Mouse (Mus musculus): ENCODE results near the gene Hist2h3c2. TPM values are rescaled to one million over a fixed set of nuclear protein-coding genes. Genes with fewer than 3 reads are reported as not detected.
A peak's percentile ranks its signal among the peaks of the same experiment; 100 is the strongest.
"Not testable (repeated sequence)": the region's sequence is repeated elsewhere in the genome, so short reads cannot be mapped to it uniquely, and the experiment has no call there.

Gene Hist2h3c2
- total RNA-seq, 2 experiments from 2014 or later: 4.7 to 4.9 TPM

GRCm38 (mm10) chr3:96236834-96237334 is 2.0 kb downstream of the Hist2h3c2 start:
- DNase-seq (ENCODE audit: low spot score): no peak

GRCm38 (mm10) chr3:96235836-96236235 is 3.1 kb downstream of the Hist2h3c2 start:
- DNase-seq (ENCODE audit: low spot score): no peak

DNA sequence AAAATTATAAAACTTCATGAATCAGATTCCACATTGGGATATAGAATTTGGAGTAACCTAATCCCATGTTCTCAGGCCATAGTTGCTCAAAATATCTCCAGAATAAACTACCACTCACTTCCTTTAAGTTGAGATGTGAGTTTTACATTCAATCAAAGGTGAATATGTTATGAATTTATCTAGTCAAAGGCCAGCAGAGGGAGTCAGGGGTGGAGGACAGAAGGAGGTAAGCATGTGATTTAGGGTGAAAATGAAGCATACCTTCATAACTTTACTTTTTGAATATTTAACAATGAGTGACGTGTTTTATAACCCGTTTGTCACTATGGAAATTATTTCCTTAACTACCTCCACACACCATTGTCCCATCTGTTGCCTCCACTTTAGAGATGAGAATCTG is 4.0 kb downstream of the Hist2h3c2 start:
- no peak for DNase-seq (ENCODE audit: low spot score)

GRCm38 (mm10) chr3:96231758-96232120 is 7.2 kb downstream of the Hist2h3c2 start:
- DNase-seq (ENCODE audit: low spot score): no peak

DNA sequence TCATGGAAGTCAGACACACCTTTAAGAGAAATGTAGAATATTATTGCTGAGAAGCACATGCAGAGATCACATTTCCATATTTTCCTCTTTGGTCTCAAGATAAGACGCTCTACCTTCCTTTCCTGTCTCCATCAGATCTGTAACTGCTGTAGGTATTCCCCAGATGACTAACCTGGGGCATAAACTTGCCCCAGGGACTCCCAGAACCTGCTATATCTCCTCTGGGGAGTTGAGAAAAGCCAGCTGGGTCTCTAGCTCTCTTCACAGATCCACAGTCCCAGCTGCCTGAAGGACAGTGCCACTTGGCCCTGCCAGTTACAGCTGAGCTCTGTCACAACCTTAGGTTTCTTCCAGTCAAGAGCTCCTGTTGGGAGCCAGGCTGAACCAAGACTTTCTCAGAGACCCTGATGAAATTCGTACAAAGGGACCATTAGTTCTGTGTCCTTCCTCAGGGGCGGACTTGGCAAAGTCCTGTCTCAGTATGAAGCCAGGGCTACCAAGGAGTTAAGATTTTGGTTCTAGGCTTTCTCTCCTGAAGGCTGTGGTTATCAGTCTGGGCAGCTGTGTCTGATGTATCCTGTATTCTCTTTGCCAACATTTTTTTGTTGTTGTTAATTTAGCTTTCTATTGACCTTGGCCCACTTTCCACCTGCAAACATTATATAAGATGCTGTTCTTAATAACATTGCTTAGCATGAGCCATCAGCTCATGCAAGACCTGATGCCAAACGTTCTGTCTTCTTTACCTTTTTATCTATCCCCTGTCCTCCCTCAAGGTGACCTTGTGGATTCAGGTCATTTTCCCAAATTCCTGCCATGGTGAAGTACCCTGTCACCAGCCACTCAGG is 7.8 kb downstream of the Hist2h3c2 start:
- no peak for DNase-seq (ENCODE audit: low spot score)

DNA sequence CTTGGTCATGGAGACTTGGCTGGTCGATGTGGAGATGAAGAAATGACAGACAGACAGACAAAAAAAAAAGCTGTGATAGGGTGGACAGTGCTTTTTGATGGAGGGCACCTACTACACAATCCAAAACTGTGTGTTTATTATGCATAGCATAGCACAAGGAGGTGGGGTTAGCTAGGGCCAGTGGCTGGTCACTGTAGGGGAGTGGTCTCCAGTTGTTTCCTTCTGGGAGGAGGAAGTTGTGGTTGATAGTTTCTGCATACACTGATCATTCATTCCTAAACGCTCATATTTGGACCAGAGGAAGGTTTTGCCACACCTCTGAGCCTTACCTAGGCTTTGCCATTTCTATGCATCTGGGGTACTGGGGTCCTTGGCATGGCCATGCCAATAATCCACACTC is 8.5 kb downstream of the Hist2h3c2 start:
- no peak for DNase-seq (ENCODE audit: low spot score)

- DNase-seq (ENCODE audit: low spot score): no peak
These were observed 10.1 kb downstream of the Hist2h3c2 start for GRCm38 (mm10) chr3:96228828-96229227.

GRCm38 (mm10) chr3:96226695-96227648 is 12.0 kb downstream of the Hist2h3c2 start:
- DNase-seq (ENCODE audit: low spot score): no peak

GRCm38 (mm10) chr3:96225421-96225820 is 13.5 kb downstream of the Hist2h3c2 start:
- no peak for DNase-seq (ENCODE audit: low spot score)

DNA sequence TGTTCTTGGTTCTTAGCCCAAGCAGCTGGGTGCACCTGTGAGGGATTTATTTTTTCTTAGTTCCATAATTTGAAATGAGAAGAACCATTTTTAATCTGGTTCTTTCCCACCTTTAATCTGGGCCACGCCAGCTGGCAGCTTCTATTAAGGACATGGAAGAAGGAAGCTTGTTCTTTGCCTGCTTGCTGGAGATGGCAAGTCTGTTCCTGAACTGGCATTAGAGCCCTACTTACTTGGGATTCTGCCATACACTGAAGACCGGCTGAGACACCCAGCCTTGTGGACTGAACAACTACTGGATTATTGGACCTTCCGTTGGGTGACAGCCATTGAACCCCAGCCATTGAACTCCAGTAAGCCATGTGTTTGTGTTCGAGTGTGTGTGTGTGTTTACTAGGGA is 16.2 kb downstream of the Hist2h3c2 start:
- DNase-seq (ENCODE audit: low spot score): no peak

GRCm38 (mm10) chr3:96221640-96222038 is 17.3 kb downstream of the Hist2h3c2 start:
- DNase-seq (ENCODE audit: low spot score): no peak

- peak; percentile 89 for DNase-seq (ENCODE audit: low spot score)
These were observed 17.9 kb downstream of the Hist2h3c2 start, which contains the start of the genes Hist2h2ac and Hist2h2be for GRCm38 (mm10) chr3:96220765-96221639. Gene Hist2h2ac (minus strand): TSS chr3:96220880. Gene Hist2h2be (plus strand): TSS chr3:96221119.

DNA sequence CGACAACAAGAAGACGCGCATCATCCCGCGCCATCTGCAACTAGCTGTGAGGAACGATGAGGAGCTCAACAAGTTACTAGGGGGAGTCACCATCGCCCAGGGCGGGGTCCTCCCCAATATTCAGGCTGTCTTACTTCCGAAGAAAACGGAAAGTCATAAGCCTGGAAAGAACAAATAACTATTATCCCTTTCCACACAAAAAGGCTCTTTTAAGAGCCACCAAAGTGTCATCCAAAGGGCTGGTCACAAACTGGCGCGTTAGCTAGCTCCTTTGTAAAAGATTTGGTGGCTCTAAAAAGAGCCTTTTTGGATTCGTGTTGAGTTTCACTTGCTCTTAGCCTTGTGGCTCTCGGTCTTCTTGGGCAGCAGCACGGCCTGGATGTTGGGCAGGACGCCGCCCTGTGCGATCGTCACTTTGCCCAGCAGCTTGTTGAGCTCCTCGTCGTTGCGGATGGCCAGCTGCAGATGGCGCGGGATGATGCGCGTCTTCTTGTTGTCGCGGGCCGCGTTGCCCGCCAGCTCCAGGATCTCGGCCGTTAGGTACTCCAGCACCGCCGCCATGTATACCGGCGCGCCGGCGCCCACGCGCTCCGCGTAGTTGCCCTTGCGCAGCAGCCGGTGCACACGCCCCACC is 18.7 kb downstream of the Hist2h3c2 start:
- not testable (repeated sequence) for DNase-seq (ENCODE audit: low spot score)

DNA sequence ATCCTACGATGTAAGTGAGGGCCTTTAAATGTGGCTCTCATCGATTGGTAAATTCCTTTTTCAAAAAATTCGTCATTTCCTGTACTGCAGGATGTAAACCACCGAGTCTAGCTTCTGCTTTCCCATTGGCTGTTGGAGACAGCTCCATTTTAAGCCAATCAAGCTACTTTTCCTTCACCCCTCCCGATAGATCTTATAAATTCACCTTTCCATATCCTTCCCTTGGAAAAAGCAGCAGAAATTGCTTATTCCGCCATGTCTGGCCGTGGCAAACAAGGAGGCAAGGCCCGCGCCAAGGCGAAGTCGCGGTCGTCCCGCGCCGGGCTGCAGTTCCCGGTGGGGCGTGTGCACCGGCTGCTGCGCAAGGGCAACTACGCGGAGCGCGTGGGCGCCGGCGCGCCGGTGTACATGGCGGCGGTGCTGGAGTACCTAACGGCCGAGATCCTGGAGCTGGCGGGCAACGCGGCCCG is 19.2 kb downstream of the Hist2h3c2 start, which contains the start of the genes Bola1 and Hist2h2ab:
Bola1 (minus strand) TSS at position 49 of the 470 bp plus-strand sequence.
Hist2h2ab (plus strand) TSS at position 205 of the 470 bp plus-strand sequence.
- peak; percentile 73 for DNase-seq (ENCODE audit: low spot score)

- DNase-seq (ENCODE audit: low spot score): peak; percentile 21
These were observed 19.7 kb downstream of the Hist2h3c2 start for GRCm38 (mm10) chr3:96219191-96219641.

DNA sequence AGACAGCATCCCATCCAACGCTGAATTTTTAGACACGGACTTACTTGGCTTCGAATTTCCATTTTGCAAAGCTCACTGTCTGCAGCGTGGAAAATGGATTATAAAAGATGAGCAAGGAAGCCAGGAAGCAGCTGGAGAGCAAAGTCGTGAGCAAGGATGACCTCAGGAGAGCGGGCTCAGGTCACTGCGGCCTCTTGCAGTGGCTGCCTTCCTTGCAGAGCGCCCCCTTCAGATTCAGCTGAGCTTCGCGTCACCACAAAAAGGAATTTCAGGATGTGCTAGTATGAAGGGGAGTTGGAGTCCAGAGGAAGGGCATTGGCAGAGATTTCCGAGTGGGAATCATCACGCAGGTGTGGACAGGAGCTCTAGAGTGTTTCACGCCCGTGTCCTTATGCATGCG is 29.7 kb downstream of the Hist2h3c2 start:
- no peak for DNase-seq (ENCODE audit: low spot score)

DNA sequence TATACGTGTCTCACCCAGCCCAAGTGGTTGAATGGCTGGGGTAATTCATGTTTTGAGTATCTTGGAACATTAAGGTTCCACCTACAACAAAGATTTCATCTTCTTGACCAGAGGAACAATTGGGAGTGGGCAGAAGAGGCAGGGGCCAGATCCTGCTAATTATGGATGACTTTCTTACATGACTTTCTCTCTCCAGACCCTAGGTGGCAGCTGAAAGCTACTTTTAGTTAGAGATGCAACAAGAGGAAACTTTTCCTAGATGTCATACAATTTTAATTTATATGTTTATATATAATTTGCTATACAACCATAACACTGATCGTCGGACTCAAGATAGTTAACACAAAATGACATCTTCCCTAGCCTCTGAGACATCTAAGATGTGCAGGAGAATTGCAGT is 31.1 kb downstream of the Hist2h3c2 start:
- DNase-seq (ENCODE audit: low spot score): no peak

DNA sequence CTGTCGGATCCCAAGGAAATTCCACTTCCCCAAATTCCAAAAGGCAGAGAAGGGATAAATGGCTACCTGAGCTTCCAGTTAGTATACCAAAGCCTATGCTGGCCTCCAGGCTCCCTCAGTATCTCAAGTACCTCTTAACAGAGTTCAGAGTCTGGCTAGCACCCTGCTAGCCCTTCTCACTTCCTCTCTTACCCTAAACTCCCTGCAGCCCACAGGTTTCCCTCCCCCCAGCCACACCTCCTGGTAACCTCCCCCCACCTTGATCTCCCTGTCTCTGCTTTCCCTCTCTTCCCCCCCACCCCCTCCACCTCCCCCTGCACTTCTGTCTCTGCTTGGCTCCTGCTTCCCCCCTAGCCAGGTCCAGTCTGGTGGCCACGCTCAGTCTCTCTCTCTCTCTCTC is 39.2 kb downstream of the Hist2h3c2 start:
- no peak for DNase-seq (ENCODE audit: low spot score)

DNA sequence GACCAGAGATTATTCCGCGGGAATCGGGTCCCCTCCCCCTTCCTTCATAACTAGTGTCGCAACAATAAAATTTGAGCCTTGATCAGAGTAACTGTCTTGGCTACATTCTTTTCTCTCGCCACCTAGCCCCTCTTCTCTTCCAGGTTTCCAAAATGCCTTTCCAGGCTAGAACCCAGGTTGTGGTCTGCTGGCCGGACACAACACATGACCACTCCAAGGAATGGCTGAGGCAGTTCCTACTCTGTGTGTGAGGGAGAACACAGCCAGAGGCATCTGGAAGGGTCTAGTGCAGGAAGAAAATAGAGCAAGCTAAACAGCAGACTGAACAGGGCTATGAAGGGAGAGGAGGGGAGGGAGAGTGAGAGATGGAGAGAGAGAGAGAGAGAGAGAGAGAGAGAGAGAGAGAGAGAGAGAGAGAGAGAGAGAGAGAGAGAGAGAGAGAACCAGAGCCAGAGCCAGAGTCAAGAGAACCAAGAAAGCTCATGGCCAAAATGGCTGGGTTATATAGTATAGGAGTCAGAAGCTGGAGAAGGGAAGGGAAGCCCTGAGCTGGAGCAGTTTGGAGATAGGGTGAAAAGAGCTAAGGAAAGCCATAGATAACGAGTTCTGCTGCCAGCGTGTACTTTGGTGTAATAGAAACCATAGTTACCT is 40.2 kb downstream of the Hist2h3c2 start:
- DNase-seq (ENCODE audit: low spot score): not testable (repeated sequence)
